Mouse (Mus musculus) MEL (cell line): ENCODE results near the gene Smpd3.

ENCODE experiments used
- CHD1 ChIP-seq: IDR thresholded peaks from 2 replicates; pipeline ENCODE4 v1.6.1; 2012; ENCODE audit warnings: low read depth, mild to moderate bottlenecking, inconsistent platforms, low read length, improper control_type of control experiment
- CTCF ChIP-seq, 3 experiments: IDR thresholded peaks in 2 of 3; conservative IDR thresholded peaks in 1 of 3; 2 replicates each; pipeline ENCODE4 v1.5.1; 2011 to 2012; ENCODE audit warnings: low read length in 3 of 3, low read depth in 2 of 3, mild to moderate bottlenecking in 2 of 3, improper control_type of control experiment in 1 of 3, inconsistent platforms in 1 of 3, mixed read lengths in 1 of 3, moderate library complexity in 1 of 3; ENCODE audit not compliant: control insufficient read depth in 1 of 3, insufficient read depth in 1 of 3, poor library complexity in 1 of 3, severe bottlenecking in 1 of 3
- EP300 ChIP-seq, 2 experiments: IDR thresholded peaks; 2 replicates each; pipeline ENCODE4 v1.6.1; 2011; ENCODE audit warnings: improper control_type of control experiment in 2 of 2, low read length in 2 of 2, low read depth in 1 of 2, mild to moderate bottlenecking in 1 of 2
- ETS1 ChIP-seq: IDR thresholded peaks from 2 replicates; pipeline ENCODE4 v1.6.1; 2012; ENCODE audit warnings: low read depth, mild to moderate bottlenecking, inconsistent platforms, low read length, improper control_type of control experiment, moderate library complexity
- HCFC1 ChIP-seq: IDR thresholded peaks from 2 replicates; pipeline ENCODE4 v1.6.1; 2012; ENCODE audit warnings: low read depth, mild to moderate bottlenecking, inconsistent platforms, low read length, improper control_type of control experiment, moderate library complexity
- JUND ChIP-seq: IDR thresholded peaks from 2 replicates; pipeline ENCODE4 v1.6.1; 2011; ENCODE audit warnings: low read depth, mild to moderate bottlenecking, improper control_type of control experiment, low read length
- MAZ ChIP-seq: IDR thresholded peaks from 2 replicates; pipeline ENCODE4 v1.6.1; 2012; ENCODE audit warnings: low read depth, mild to moderate bottlenecking, inconsistent platforms, low read length, improper control_type of control experiment
- MXI1 ChIP-seq: IDR thresholded peaks from 2 replicates; pipeline ENCODE4 v1.6.1; 2011; ENCODE audit warnings: mild to moderate bottlenecking, low read depth, low read length, improper control_type of control experiment
- POLR2AphosphoS2 ChIP-seq: IDR thresholded peaks from 2 replicates; pipeline ENCODE4 v1.6.1; 2011; ENCODE audit warnings: low read length, improper control_type of control experiment
- SIN3A ChIP-seq: IDR thresholded peaks from 2 replicates; pipeline ENCODE4 v1.6.1; 2012; ENCODE audit warnings: low read length, improper control_type of control experiment, inconsistent platforms
- UBTF ChIP-seq: IDR thresholded peaks from 2 replicates; pipeline ENCODE4 v1.6.1; 2012; ENCODE audit warnings: low read depth, mild to moderate bottlenecking, inconsistent platforms, low read length, improper control_type of control experiment, moderate library complexity, borderline replicate concordance; ENCODE audit not compliant: insufficient read depth
- ZMIZ1 ChIP-seq: IDR thresholded peaks from 2 replicates; pipeline ENCODE4 v1.6.1; 2012; ENCODE audit warnings: low read depth, mild to moderate bottlenecking, inconsistent platforms, low read length, improper control_type of control experiment, moderate library complexity

DNA sequence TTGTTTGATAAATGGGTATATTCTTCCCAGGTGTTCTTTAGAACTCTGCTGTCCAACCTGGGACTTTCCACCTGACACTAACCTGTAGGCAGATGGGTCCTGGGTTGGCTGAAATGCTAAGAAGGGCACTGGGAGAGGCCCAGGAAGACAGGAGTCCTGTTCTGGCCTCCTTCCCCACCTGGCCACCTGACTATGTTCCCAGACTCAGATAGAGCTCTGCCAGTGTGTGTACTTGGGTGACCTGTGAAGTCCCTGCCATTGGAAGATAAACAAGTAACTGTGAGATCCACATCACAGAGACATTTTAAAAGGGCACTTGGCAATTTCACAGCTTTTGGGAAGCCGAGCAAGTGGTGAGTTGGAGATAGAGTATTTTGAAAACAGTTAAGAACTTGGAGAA is 31.7 kb downstream of the Smpd3 start:
- TF ChIP-seq POLR2AphosphoS2 (no peak), EP300 (IDR thresholded peaks at IDR 0.05; ENCODE audit: low read depth in 1 of 2, low read length in 2 of 2) (no peak), ETS1 (no peak), CHD1 (no peak), MXI1 (no peak), CTCF (IDR thresholded peaks at IDR 0.05 in 2 of 3, conservative IDR thresholded peaks at IDR 0.05 in 1 of 3; ENCODE audit: control insufficient read depth in 1 of 3, insufficient read depth in 1 of 3, low read depth in 2 of 3, low read length in 3 of 3, poor library complexity in 1 of 3, severe bottlenecking in 1 of 3) (no peak), HCFC1 (no peak), JUND (no peak), UBTF (no peak), MAZ (no peak), ZMIZ1 (no peak), SIN3A (no peak)
